Mouse (Mus musculus): Measurements from ENCODE around the gene Elmod1.

- TF ChIP-seq CTCF (conservative IDR thresholded peaks at IDR 0.05 in 1 of 2, IDR thresholded peaks at IDR 0.05 in 1 of 2; ENCODE audit: low read depth in 2 of 2, low read length in 2 of 2) (peak; percentile 20 to 91; a peak in 2 of 4 replicates), TCF12 (IDR thresholded peaks at IDR 0.05; ENCODE audit: low read depth, low read length) (no peak), ZNF384 (IDR thresholded peaks at IDR 0.05; ENCODE audit: low read depth, low read length) (no peak), USF1 (IDR thresholded peaks at IDR 0.05; ENCODE audit: low read depth, low read length) (no peak), POLR2A (IDR thresholded peaks at IDR 0.05; ENCODE audit: low read depth, low read length) (no peak), ZKSCAN1 (IDR thresholded peaks at IDR 0.05; ENCODE audit: borderline replicate concordance, low read depth, low read length) (no peak), GABPA (IDR thresholded peaks at IDR 0.05; ENCODE audit: insufficient replicate concordance, low read depth, low read length) (no peak)
Measured at GRCm38 (mm10) chr9:53890075-53890474, 85.0 kb downstream of the Elmod1 start.
